Mouse (Mus musculus) retina, postnatal 7 days (tissue): ENCODE results near the gene Rora.
"Not testable (repeated sequence)": the region's sequence is repeated elsewhere in the genome, so short reads cannot be mapped to it uniquely, and the experiment has no call there.

Experiments used
- DNase-seq: peaks from one replicate; pipeline ENCODE4 v3.0.0-alpha.2; 2012; ENCODE audit warnings: low read depth, low spot score

Gene Rora

GRCm38 (mm10) chr9:69086844-69087243 lies 433.3 kb downstream of the Rora start:
- no peak for DNase-seq

- no peak for DNase-seq
Measured at GRCm38 (mm10) chr9:69087325-69087724, 433.7 kb downstream of the Rora start.

GRCm38 (mm10) chr9:69090749-69091270 lies 437.2 kb downstream of the Rora start:
- DNase-seq = peak; percentile 11

- DNase-seq = no peak
Measured at GRCm38 (mm10) chr9:69092119-69093013, 438.8 kb downstream of the Rora start.

GRCm38 (mm10) chr9:69100153-69100756 lies 446.7 kb downstream of the Rora start:
- not testable (repeated sequence) for DNase-seq

GRCm38 (mm10) chr9:69104321-69104720 lies 450.7 kb downstream of the Rora start:
- peak; percentile 29 for DNase-seq

GRCm38 (mm10) chr9:69109618-69110300 lies 456.2 kb downstream of the Rora start:
- DNase-seq = no peak

GRCm38 (mm10) chr9:69110301-69110674 lies 456.7 kb downstream of the Rora start:
- no peak for DNase-seq

- no peak for DNase-seq
Measured at GRCm38 (mm10) chr9:69110706-69111105, 457.1 kb downstream of the Rora start.

GRCm38 (mm10) chr9:69111539-69111938 lies 458.0 kb downstream of the Rora start:
- DNase-seq = no peak

GRCm38 (mm10) chr9:69114429-69114984 lies 460.9 kb downstream of the Rora start:
- DNase-seq = no peak

GRCm38 (mm10) chr9:69116740-69117139 lies 463.2 kb downstream of the Rora start:
- no peak for DNase-seq

- DNase-seq = no peak
Measured at GRCm38 (mm10) chr9:69121117-69121740, 467.6 kb downstream of the Rora start.

- DNase-seq = peak; percentile 19
Measured at GRCm38 (mm10) chr9:69125011-69125786, 471.6 kb downstream of the Rora start.

- no peak for DNase-seq
Measured at GRCm38 (mm10) chr9:69125787-69126161, 472.2 kb downstream of the Rora start.

- DNase-seq = no peak
Measured at GRCm38 (mm10) chr9:69126595-69126994, 473.0 kb downstream of the Rora start.

- no peak for DNase-seq
Measured at GRCm38 (mm10) chr9:69128335-69128734, 474.7 kb downstream of the Rora start.

GRCm38 (mm10) chr9:69132995-69133394 lies 479.4 kb downstream of the Rora start:
- DNase-seq = no peak

GRCm38 (mm10) chr9:69133696-69134095 lies 480.1 kb downstream of the Rora start:
- no peak for DNase-seq

GRCm38 (mm10) chr9:69134604-69135003 lies 481.0 kb downstream of the Rora start:
- DNase-seq = no peak

GRCm38 (mm10) chr9:69136821-69137220 lies 483.2 kb downstream of the Rora start:
- no peak for DNase-seq
